Mouse (Mus musculus): Measurements from ENCODE around the gene Eml2. TPM values are rescaled to one million over a fixed set of nuclear protein-coding genes. Genes with fewer than 3 reads are reported as not detected.
A peak's percentile ranks its signal among the peaks of the same experiment; 100 is the strongest.

The Eml2 gene
- polyA plus RNA-seq, 1 experiment, result 11.1 TPM

GRCm38 (mm10) chr7:19179936-19180335 lies 3.7 kb downstream of the Eml2 start:
- peaks cover 7% of the 10 kb centered on the region for H3K27me3 ChIP-seq (ENCODE audit: control insufficient read depth, insufficient read depth, low read length)
- H3K27ac ChIP-seq (ENCODE audit: control insufficient read depth, insufficient read depth, low read depth, low read length), result no peak overlapping the region
- TF ChIP-seq CTCF (IDR thresholded peaks at IDR 0.05; ENCODE audit: control insufficient read depth, insufficient read depth, insufficient replicate concordance, low read depth, low read length) (no peak), POLR2A (IDR thresholded peaks at IDR 0.05; ENCODE audit: control insufficient read depth, low read depth, low read length) (no peak)
- peak overlapping the region; percentile 79 for H3K4me3 ChIP-seq (ENCODE audit: control insufficient read depth, low read depth, low read length)
- H3K36me3 ChIP-seq (ENCODE audit: control insufficient read depth, insufficient read depth, low read length), result no peaks in the 10 kb centered on the region
- H3K4me1 ChIP-seq (ENCODE audit: control insufficient read depth, insufficient read depth, low read length), result peaks cover 41% of the 10 kb centered on the region

DNA sequence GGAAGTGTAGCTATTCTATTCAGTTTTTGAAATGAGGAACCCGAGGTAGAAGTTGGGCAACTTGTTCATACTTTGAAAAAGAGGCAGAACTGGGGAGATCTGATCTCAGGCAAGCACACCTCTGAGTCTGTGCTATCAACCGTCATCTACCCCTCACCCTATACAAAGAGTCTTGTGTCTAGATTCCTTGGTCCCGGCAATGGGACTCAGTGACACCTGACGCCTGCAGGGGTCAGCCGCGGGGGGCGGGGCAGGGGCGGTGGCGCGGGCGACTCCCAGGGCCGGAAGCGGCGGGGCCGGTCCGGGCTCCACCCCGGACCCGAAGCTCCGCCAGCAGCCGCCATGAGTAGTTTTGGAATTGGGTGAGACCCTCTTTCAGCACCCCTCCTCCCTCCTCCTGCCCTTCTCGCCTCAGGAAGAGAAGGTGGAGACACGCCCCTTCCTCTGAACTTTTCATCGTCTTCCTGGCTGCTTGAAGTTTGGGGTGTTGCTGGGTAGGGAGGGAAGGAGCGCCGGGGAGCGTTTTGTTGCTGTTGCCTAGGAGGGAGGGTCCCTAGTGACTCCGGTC lies 4.7 kb downstream of the Eml2 start:
- Histone ChIP-seq H3K27ac (ENCODE audit: control insufficient read depth, insufficient read depth, low read depth, low read length) (no peak overlapping the region), H3K36me3 (ENCODE audit: control insufficient read depth, insufficient read depth, low read length) (no peaks in the 10 kb centered on the region), H3K4me3 (ENCODE audit: control insufficient read depth, low read depth, low read length) (peak overlapping the region; percentile 81), H3K27me3 (ENCODE audit: control insufficient read depth, insufficient read depth, low read length) (peaks cover 7% of the 10 kb centered on the region), H3K4me1 (ENCODE audit: control insufficient read depth, insufficient read depth, low read length) (peaks cover 41% of the 10 kb centered on the region)
- TF ChIP-seq POLR2A (IDR thresholded peaks at IDR 0.05; ENCODE audit: control insufficient read depth, low read depth, low read length), result no peak
- no peak for TF ChIP-seq CTCF (IDR thresholded peaks at IDR 0.05; ENCODE audit: control insufficient read depth, insufficient read depth, insufficient replicate concordance, low read depth, low read length)

GRCm38 (mm10) chr7:19184250-19184649 lies 8.0 kb downstream of the Eml2 start:
- Histone ChIP-seq H3K36me3 (ENCODE audit: control insufficient read depth, insufficient read depth, low read length) (no peaks in the 10 kb centered on the region), H3K27me3 (ENCODE audit: control insufficient read depth, insufficient read depth, low read length) (peaks cover 3% of the 10 kb centered on the region), H3K4me1 (ENCODE audit: control insufficient read depth, insufficient read depth, low read length) (peaks cover 17% of the 10 kb centered on the region), H3K4me3 (ENCODE audit: control insufficient read depth, low read depth, low read length) (no peak overlapping the region), H3K27ac (ENCODE audit: control insufficient read depth, insufficient read depth, low read depth, low read length) (no peak overlapping the region)
- no peak for TF ChIP-seq CTCF (IDR thresholded peaks at IDR 0.05; ENCODE audit: control insufficient read depth, insufficient read depth, insufficient replicate concordance, low read depth, low read length)
- TF ChIP-seq POLR2A (IDR thresholded peaks at IDR 0.05; ENCODE audit: control insufficient read depth, low read depth, low read length), result no peak

DNA sequence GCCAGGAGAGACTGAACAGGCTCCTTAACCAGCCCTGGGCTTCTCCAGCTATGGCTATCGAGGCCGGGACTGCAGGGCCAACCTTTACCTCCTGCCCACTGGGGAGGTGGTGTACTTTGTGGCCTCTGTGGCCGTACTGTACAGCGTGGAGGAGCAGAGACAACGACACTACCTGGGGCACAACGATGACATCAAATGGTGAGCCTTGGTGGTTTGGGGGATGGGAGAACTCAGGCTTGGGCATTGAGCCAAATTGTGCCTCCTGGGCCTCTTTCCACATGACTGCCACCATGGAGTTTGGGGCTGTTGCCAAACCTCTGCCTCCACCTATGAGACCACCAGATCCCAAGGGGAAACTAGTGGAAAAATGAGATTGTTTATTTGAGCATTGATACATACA lies 8.5 kb downstream of the Eml2 start:
- Histone ChIP-seq H3K4me3 (ENCODE audit: control insufficient read depth, low read depth, low read length) (no peak overlapping the region), H3K36me3 (ENCODE audit: control insufficient read depth, insufficient read depth, low read length) (no peaks in the 10 kb centered on the region), H3K27ac (ENCODE audit: control insufficient read depth, insufficient read depth, low read depth, low read length) (no peak overlapping the region), H3K4me1 (ENCODE audit: control insufficient read depth, insufficient read depth, low read length) (peaks cover 11% of the 10 kb centered on the region), H3K27me3 (ENCODE audit: control insufficient read depth, insufficient read depth, low read length) (no peaks in the 10 kb centered on the region; the same call in 1 of the 2 replicates)
- no peak for TF ChIP-seq CTCF (IDR thresholded peaks at IDR 0.05; ENCODE audit: control insufficient read depth, insufficient read depth, insufficient replicate concordance, low read depth, low read length)
- no peak for TF ChIP-seq POLR2A (IDR thresholded peaks at IDR 0.05; ENCODE audit: control insufficient read depth, low read depth, low read length)

- Histone ChIP-seq H3K4me3 (ENCODE audit: control insufficient read depth, low read depth, low read length) (no peak overlapping the region), H3K4me1 (ENCODE audit: control insufficient read depth, insufficient read depth, low read length) (no peaks in the 10 kb centered on the region; the same call in 1 of the 2 replicates), H3K27ac (ENCODE audit: control insufficient read depth, insufficient read depth, low read depth, low read length) (no peak overlapping the region), H3K36me3 (ENCODE audit: control insufficient read depth, insufficient read depth, low read length) (no peaks in the 10 kb centered on the region), H3K27me3 (ENCODE audit: control insufficient read depth, insufficient read depth, low read length) (no peaks in the 10 kb centered on the region)
- TF ChIP-seq POLR2A (IDR thresholded peaks at IDR 0.05; ENCODE audit: control insufficient read depth, low read depth, low read length) (no peak), CTCF (IDR thresholded peaks at IDR 0.05; ENCODE audit: control insufficient read depth, insufficient read depth, insufficient replicate concordance, low read depth, low read length) (peak; percentile 73; the same call in 1 of the 2 replicates)
These were observed 18.5 kb downstream of the Eml2 start for GRCm38 (mm10) chr7:19194676-19195075.

DNA sequence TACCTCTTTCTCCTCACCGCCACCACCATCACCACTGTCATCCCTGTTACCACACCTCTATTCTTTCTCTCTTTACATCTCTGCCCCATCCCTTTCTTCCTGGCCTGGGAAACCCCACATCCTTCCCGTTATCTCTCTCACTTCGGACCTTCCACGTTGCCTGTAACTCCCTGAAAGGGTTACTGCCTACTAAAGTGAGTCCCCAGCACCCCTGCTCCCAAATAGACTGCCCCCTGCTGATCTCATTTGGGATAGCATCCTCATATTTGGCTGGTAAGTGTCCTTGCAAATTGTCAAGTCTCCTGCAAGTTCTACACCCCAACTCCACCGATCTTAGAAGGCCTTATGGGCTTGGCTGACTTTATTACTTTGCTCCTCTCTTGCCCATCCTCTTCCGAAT lies 20.5 kb downstream of the Eml2 start:
- Histone ChIP-seq H3K4me1 (ENCODE audit: control insufficient read depth, insufficient read depth, low read length) (peaks cover 5% of the 10 kb centered on the region), H3K27ac (ENCODE audit: control insufficient read depth, insufficient read depth, low read depth, low read length) (no peak overlapping the region), H3K27me3 (ENCODE audit: control insufficient read depth, insufficient read depth, low read length) (no peaks in the 10 kb centered on the region), H3K36me3 (ENCODE audit: control insufficient read depth, insufficient read depth, low read length) (no peaks in the 10 kb centered on the region), H3K4me3 (ENCODE audit: control insufficient read depth, low read depth, low read length) (no peak overlapping the region)
- TF ChIP-seq POLR2A (IDR thresholded peaks at IDR 0.05; ENCODE audit: control insufficient read depth, low read depth, low read length) (no peak), CTCF (IDR thresholded peaks at IDR 0.05; ENCODE audit: control insufficient read depth, insufficient read depth, insufficient replicate concordance, low read depth, low read length) (peak; percentile 40; the same call in 1 of the 2 replicates)

DNA sequence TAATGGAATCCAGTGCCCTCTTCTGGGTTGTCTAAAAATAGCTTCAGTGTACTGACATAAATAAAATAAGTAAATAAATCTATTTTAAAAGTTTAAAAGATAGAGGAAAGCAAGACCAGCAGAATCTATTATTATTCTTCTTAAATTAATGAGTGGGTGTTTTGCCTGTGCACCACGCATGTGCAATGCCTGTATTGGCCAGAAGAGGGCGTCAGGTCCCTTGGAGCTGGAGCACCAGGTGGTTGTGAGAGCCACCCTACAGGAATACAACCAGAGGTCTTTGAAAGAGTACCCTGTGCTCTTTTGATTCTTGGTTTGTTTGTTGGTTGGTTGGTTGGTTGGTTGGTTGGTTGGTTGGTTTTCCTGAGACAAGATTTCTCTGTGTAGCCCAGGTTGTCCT lies 21.8 kb downstream of the Eml2 start:
- TF ChIP-seq POLR2A (IDR thresholded peaks at IDR 0.05; ENCODE audit: control insufficient read depth, low read depth, low read length) (no peak), CTCF (IDR thresholded peaks at IDR 0.05; ENCODE audit: control insufficient read depth, insufficient read depth, insufficient replicate concordance, low read depth, low read length) (peak; percentile 81)
- H3K27ac ChIP-seq (ENCODE audit: control insufficient read depth, insufficient read depth, low read depth, low read length), result no peak overlapping the region
- H3K27me3 ChIP-seq (ENCODE audit: control insufficient read depth, insufficient read depth, low read length), result no peaks in the 10 kb centered on the region
- H3K4me3 ChIP-seq (ENCODE audit: control insufficient read depth, low read depth, low read length), result no peak overlapping the region
- peaks cover 12% of the 10 kb centered on the region for H3K4me1 ChIP-seq (ENCODE audit: control insufficient read depth, insufficient read depth, low read length)
- H3K36me3 ChIP-seq (ENCODE audit: control insufficient read depth, insufficient read depth, low read length), result no peaks in the 10 kb centered on the region

All from testis, adult 2 months (tissue).